Mouse (Mus musculus) bone marrow, adult 2 months (tissue): ENCODE measurements around the gene Sh3bp1.

Experiments
- CTCF ChIP-seq: fragments of 200-500 bp; IDR thresholded peaks from 2 replicates; pipeline ENCODE4 v1.5.1; 2011; ENCODE audit warnings: low read length, control low read depth; ENCODE audit not compliant: control insufficient read depth, insufficient read depth
- POLR2A ChIP-seq: fragments of 200-500 bp; IDR thresholded peaks from 2 replicates; pipeline ENCODE4 v1.6.1; 2011; ENCODE audit warnings: low read depth, mild to moderate bottlenecking, control low read depth, low read length, borderline replicate concordance; ENCODE audit not compliant: control insufficient read depth

- TF ChIP-seq CTCF (no peak), POLR2A (no peak)
Observed at GRCm38 (mm10) chr15:78947657-78948056, 48.1 kb downstream of the Sh3bp1 start, which contains the start of gene Triobp.
